Mouse (Mus musculus) liver, postnatal 0 days (tissue): ENCODE measurements around the gene Cyp4f40.

Source experiments
- CTCF ChIP-seq: sonication (generic); IDR thresholded peaks from 2 replicates; pipeline ENCODE4 v1.5.1; 2016; ENCODE audit warnings: antibody characterized with exemption, low read depth
- EP300 ChIP-seq: IDR thresholded peaks from 2 replicates; pipeline ENCODE4 v1.6.1; 2016; ENCODE audit warnings: antibody characterized with exemption, low read depth, mild to moderate bottlenecking

DNA sequence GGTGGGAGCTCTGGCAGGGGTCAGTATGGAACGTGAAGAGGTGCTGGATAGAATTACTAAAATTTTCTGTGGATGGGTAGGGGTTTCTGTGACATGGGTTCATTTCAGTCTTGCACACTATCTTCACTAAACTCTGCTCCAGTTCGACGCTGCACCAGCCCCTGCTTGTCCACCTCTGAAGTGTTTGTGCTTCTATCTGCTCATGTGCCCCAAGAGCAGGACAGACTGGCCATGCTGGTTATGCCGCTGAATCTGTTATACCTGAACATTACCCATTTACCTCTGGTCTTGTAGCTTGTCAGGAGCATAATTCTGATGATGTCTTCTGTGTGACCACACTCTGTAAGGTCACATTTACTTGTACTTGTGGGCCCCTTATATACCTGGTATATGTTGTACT lies 12.1 kb upstream of the Cyp4f40 start:
- TF ChIP-seq EP300 (no peak), CTCF (no peak)
